Mouse (Mus musculus) limb, embryonic 15.5 days (tissue): ENCODE measurements around the gene Shisa6. TPM values are rescaled to one million over a fixed set of nuclear protein-coding genes. Genes with fewer than 3 reads are reported as not detected.

Source experiments
- ATAC-seq: fragments of 200-750 bp; cut with Nextera tagmentation; 2 replicates; pipeline ENCODE4 v1.8.0; 2017; ENCODE audit warnings: low read depth, moderate TSS enrichment; ENCODE audit not compliant: insufficient number of reproducible peaks, low FRiP score, low TSS enrichment
- H3K27ac ChIP-seq: fragments of 300-500 bp; sonication (generic); 2 replicates; pipeline ENCODE4 v1.5.1; 2015; ENCODE audit warnings: moderate library complexity, mild to moderate bottlenecking, inconsistent platforms
- H3K27me3 ChIP-seq: fragments of 300-500 bp; sonication (generic); 2 replicates; pipeline ENCODE4 v1.6.1; 2015; ENCODE audit warnings: inconsistent platforms
- H3K36me3 ChIP-seq: fragments of 300-500 bp; sonication (generic); 2 replicates; pipeline ENCODE4 v1.6.1; 2015; ENCODE audit warnings: inconsistent platforms
- H3K4me1 ChIP-seq: fragments of 300-500 bp; sonication (generic); 2 replicates; pipeline ENCODE4 v1.6.1; 2015; ENCODE audit warnings: inconsistent platforms
- H3K4me2 ChIP-seq: fragments of 300-500 bp; sonication (generic); 2 replicates; pipeline ENCODE4 v1.6.1; 2015; ENCODE audit warnings: mild to moderate bottlenecking, inconsistent platforms
- H3K4me3 ChIP-seq: fragments of 300-500 bp; sonication (generic); 2 replicates; pipeline ENCODE4 v1.5.1; 2015; ENCODE audit warnings: mild to moderate bottlenecking, inconsistent platforms
- H3K9ac ChIP-seq: fragments of 300-500 bp; sonication (generic); 2 replicates; pipeline ENCODE4 v1.6.1; 2015; ENCODE audit warnings: inconsistent platforms
- H3K9me3 ChIP-seq: fragments of 300-500 bp; sonication (generic); 2 replicates; pipeline ENCODE4 v1.6.1; 2016; ENCODE audit warnings: inconsistent platforms
- WGBS: fragments of 180-500 bp; shearing (Covaris S2); methylation state at CpG from one replicate; pipeline ENCODE4 v1.1.7; 2015; 5-methylcytosine and 5-hydroxymethylcytosine counted together
- polyA plus RNA-seq: library from polyadenylated mRNA; unstranded; fragments of >200 nt; fragmentation: Nextera tagmentation; extraction: Ambion mirVana; gene quantifications from 2 replicates; pipeline ENCODE4 v1.2.1, GENCODE M21; 2015

The Shisa6 gene
- polyA plus RNA-seq, 1 experiment from 2014 or later, result 0.60 TPM

DNA sequence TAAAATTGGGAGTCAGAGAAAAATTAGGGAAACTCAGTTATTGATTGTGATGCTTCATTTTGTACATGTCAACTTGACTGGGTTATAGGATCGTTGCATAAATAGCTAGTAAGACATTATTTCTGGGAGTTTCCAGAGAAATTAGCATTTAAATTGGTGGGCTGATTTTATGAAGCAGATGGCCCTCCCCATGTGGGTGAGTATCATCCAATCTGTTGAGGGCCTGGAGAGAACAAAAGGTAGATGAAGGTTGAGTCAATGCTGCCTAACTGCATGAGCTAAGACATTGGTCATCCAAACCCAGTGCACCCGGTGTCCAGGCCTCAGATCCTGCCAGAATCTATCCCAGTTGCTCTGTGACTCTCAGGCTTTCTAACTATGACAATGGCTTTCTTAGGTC lies 337.6 kb downstream of the Shisa6 start:
- Histone ChIP-seq H3K4me3 (no peak overlapping the region), H3K4me1 (0 out of 2 replicates have a peak, but pooled peaks cover 3% of the 10 kb centered on the region), H3K27ac (no peak overlapping the region), H3K9me3 (no peaks in the 10 kb centered on the region), H3K9ac (no peak overlapping the region), H3K4me2 (no peak overlapping the region), H3K27me3 (no peaks in the 10 kb centered on the region), H3K36me3 (no peaks in the 10 kb centered on the region)
- 86% methylated on average over 2 of the region's 2 CpGs for WGBS
- ATAC-seq, result no peak

DNA sequence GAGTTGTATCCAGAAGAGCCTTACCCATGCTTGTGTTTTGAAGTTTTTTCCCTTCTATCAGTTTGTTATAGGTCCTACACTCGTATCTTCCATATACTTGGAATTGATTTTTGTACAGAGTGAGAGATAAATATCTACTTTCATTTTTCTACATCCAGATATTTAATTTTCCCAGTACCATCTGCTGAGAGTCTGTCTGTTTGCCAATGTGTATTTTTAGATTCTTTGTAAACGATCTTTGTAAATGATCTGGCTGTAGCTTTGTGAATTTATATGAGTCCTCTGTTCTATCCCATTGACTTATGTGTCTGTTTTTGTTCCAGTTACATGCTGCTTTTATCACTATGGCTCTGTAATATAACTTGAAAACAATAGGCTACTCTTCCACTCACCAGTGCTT lies 348.0 kb downstream of the Shisa6 start:
- no peak overlapping the region for H3K9ac ChIP-seq
- no peak overlapping the region for H3K4me3 ChIP-seq
- no peak overlapping the region for H3K27ac ChIP-seq
- no peak for ATAC-seq
- WGBS, result 68% methylated on average over 2 of the region's 2 CpGs
- no peaks in the 10 kb centered on the region for H3K27me3 ChIP-seq
- H3K36me3 ChIP-seq, result no peaks in the 10 kb centered on the region
- no peak overlapping the region for H3K4me2 ChIP-seq
- H3K9me3 ChIP-seq, result no peaks in the 10 kb centered on the region
- no peaks in the 10 kb centered on the region for H3K4me1 ChIP-seq

DNA sequence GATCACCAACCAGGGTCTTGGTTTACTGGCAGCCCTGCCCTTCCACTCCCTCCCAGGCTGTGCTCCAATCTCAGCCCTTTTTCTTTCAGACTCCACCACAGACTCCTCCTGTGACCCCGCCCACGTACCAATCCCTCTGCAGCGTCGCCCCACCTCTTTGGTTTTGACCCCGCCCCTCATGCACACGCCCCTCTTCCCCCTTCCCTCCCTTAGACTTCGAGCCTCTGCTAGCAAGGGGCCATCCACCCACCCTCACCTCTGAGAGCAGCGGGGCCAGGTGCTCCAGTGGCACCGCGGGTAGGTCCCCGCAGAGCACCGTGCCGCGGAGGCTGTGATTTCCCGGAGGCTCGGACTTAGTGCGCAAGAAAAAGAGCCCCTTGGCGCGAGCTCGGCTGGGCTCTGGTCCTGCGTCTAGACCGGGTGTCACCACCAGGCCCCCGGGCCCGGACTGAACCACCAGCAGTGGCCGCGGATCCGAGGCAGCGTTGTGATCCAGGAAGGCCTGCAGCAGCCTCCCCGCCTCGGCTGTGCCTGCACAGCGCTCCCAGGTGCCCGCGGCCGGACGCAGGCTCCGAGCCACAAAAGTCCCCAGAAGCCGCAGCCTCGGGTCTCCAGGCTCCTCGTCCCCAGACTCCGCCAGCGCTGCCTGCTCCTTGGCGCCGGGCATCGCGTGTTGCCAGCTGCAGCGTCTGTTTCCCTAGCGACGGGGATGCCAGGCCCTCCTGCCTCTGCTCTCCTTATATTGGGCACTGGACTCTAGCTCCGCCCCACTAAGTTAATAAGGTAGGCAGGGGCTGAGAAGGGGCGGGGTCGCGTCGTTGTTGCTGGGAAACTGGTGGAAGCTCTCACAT lies 357.7 kb downstream of the Shisa6 start, which contains the start of gene Dnah9:
Dnah9 (minus strand) TSS at position 751 of the 851 bp plus-strand sequence.
- no peaks in the 10 kb centered on the region for H3K9me3 ChIP-seq
- no peak within 1 kb of the TSS for H3K27ac ChIP-seq
- 0 out of 2 replicates have a peak within 1 kb of the TSS, but pooled peaks have one; percentile 5 for H3K9ac ChIP-seq
- H3K4me2 ChIP-seq, result peak within 1 kb of the TSS; percentile 97
- H3K36me3 ChIP-seq, result no peaks in the 10 kb centered on the region
- peak; percentile 87 for ATAC-seq
- under 1% methylated on average over 53 of the region's 53 CpGs for WGBS
- peaks cover 11% of the 10 kb centered on the region; the same call in 1 of the 2 replicates for H3K4me1 ChIP-seq
- H3K4me3 ChIP-seq, result peak within 1 kb of the TSS; percentile 53
- peaks cover 11% of the 10 kb centered on the region; the same call in 1 of the 2 replicates for H3K27me3 ChIP-seq

DNA sequence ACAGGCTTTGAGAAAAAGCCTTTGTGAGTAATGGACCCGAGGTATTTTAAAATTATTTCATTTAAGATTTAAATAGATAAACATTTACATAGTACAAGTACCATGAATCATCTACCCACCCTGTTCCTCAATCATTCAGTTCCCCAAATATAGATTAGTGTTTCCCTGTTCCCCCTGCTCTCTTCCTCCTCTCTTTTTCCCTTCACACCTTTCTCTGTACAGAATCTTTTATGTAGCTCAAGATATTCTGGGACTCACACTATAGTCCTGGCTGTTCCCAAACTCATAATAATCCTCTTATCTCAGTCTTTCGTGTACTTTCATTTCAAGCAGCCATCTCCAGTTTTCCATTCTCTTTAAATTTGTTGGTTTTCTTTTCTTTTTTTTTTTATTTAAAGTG lies 361.7 kb downstream of the Shisa6 start:
- Histone ChIP-seq H3K36me3 (no peaks in the 10 kb centered on the region), H3K4me3 (no peak overlapping the region), H3K27me3 (peaks cover 11% of the 10 kb centered on the region; the same call in 1 of the 2 replicates), H3K27ac (no peak overlapping the region), H3K9me3 (no peaks in the 10 kb centered on the region), H3K4me2 (no peak overlapping the region), H3K4me1 (peaks cover 11% of the 10 kb centered on the region; the same call in 1 of the 2 replicates), H3K9ac (no peak overlapping the region)
- 69% methylated on average over 2 of the region's 2 CpGs for WGBS
- no peak for ATAC-seq
